Mouse (Mus musculus): ENCODE measurements at regions not wholly inside any gene's neighbourhood (a gene's known extent, or its start where the extent isn't known, plus 50 kb on each side); places are given as distances from the start of the nearest gene placed in this dataset.
"Not testable (repeated sequence)": the region's sequence is repeated elsewhere in the genome, so short reads cannot be mapped to it uniquely, and the experiment has no call there.

GRCm38 (mm10) chr3:31708367-31708766 lies 193.9 kb upstream of the Kcnmb2 start:
- DNase-seq; intact Hi-C loops (cut with DNase I): not testable (repeated sequence)

- DNase-seq = no peak
- intact Hi-C loops (cut with DNase I) = no loop called here
These were observed 161.0 kb upstream of the Kcnmb2 start for GRCm38 (mm10) chr3:31741289-31741688.

- no peak for DNase-seq
- intact Hi-C loops (cut with DNase I) = no loop called here
These were observed 146.4 kb upstream of the Kcnmb2 start for GRCm38 (mm10) chr3:31755881-31756280.

- intact Hi-C loops (cut with DNase I) = no loop called here
- DNase-seq = peak; percentile 3 to 13
These were observed 133.1 kb upstream of the Kcnmb2 start for GRCm38 (mm10) chr3:31769193-31769592.

GRCm38 (mm10) chr3:31790342-31790970 lies 111.9 kb upstream of the Kcnmb2 start:
- intact Hi-C loops (cut with DNase I) = loop anchor here (1.0 to 5.0 kb wide), 4 partner anchors 152 to 717 kb away; no protein-coding TSS in a partner anchor

GRCm38 (mm10) chr3:31793466-31794040 lies 108.8 kb upstream of the Kcnmb2 start:
- intact Hi-C loops (cut with DNase I) = loop anchor here (5.0 kb wide), 2 partner anchors 149 to 714 kb away; no protein-coding TSS in a partner anchor
- no peak for DNase-seq

More at GRCm38 (mm10) chr3:31790342-31790970, 111.9 kb upstream of the Kcnmb2 start:
- DNase-seq = peak; percentile 19 to 54

GRCm38 (mm10) chr3:31796621-31797020 lies 105.7 kb upstream of the Kcnmb2 start:
- no peak for DNase-seq
- intact Hi-C loops (cut with DNase I) = no loop called here

- intact Hi-C loops (cut with DNase I) = no loop called here
- DNase-seq = no peak
These were observed 103.1 kb upstream of the Kcnmb2 start for GRCm38 (mm10) chr3:31799192-31799591.

GRCm38 (mm10) chr3:31804038-31804437 lies 98.3 kb upstream of the Kcnmb2 start:
- intact Hi-C loops (cut with DNase I) = no loop called here
- no peak for DNase-seq

GRCm38 (mm10) chr3:31807741-31808140 lies 94.6 kb upstream of the Kcnmb2 start:
- intact Hi-C loops (cut with DNase I) = no loop called here
- DNase-seq = no peak

GRCm38 (mm10) chr3:31809131-31809530 lies 93.2 kb upstream of the Kcnmb2 start:
- intact Hi-C loops (cut with DNase I); DNase-seq: not testable (repeated sequence)

- DNase-seq = no peak
- intact Hi-C loops (cut with DNase I) = no loop called here
These were observed 91.1 kb upstream of the Kcnmb2 start for GRCm38 (mm10) chr3:31811232-31811631.

- intact Hi-C loops (cut with DNase I) = no loop called here
- DNase-seq = no peak
These were observed 70.4 kb upstream of the Kcnmb2 start for GRCm38 (mm10) chr3:31831913-31832312.

- intact Hi-C loops (cut with DNase I) = no loop called here
These were observed 61.1 kb upstream of the Kcnmb2 start for GRCm38 (mm10) chr3:31841253-31841652.

GRCm38 (mm10) chr3:31847087-31847486 lies 55.2 kb upstream of the Kcnmb2 start:
- DNase-seq = no peak
- intact Hi-C loops (cut with DNase I) = no loop called here

More at GRCm38 (mm10) chr3:31841253-31841652, 61.1 kb upstream of the Kcnmb2 start:
- no peak for DNase-seq

All from heart, postnatal 10 days (tissue).